Mouse (Mus musculus): ENCODE data around the gene Lrrc75b. TPM values are rescaled to one million over a fixed set of nuclear protein-coding genes. Genes with fewer than 3 reads are reported as not detected.
A peak's percentile ranks its signal among the peaks of the same experiment; 100 is the strongest.

Lrrc75b gene
- polyA plus RNA-seq (2012; rRNA removed): 1.3 and 1.7 TPM in 2 replicates

- Histone ChIP-seq H3K27me3 (ENCODE audit: control insufficient read depth, insufficient read depth, low read length) (peaks cover 10% of the 10 kb centered on the region), H3K4me1 (ENCODE audit: control insufficient read depth, insufficient read depth, insufficient read length) (peaks cover 10% of the 10 kb centered on the region), H3K27ac (ENCODE audit: insufficient read depth, low read length) (no peak within 1 kb of the TSS), H3K4me3 (ENCODE audit: extremely low read depth, insufficient read depth, insufficient read length) (peak within 1 kb of the TSS; percentile 52; the same call in 1 of the 2 replicates), H3K36me3 (ENCODE audit: control insufficient read depth, insufficient read depth, low read length) (no peaks in the 10 kb centered on the region)
- no peak for DNase-seq (ENCODE audit: low read depth in 1 of 2, low spot score in 2 of 2)
- WGBS: 2% methylated on average over 75 of the region's 75 CpGs
- no peak for TF ChIP-seq CTCF (IDR thresholded peaks at IDR 0.05; ENCODE audit: extremely low read depth, insufficient read depth, insufficient read length, insufficient replicate concordance)
- TF ChIP-seq POLR2A (IDR thresholded peaks at IDR 0.05; ENCODE audit: low read depth, low read length): no peak
Observed at GRCm38 (mm10) chr10:75559676-75560548, at the start of gene Lrrc75b. TSS of gene Lrrc75b (minus strand) at chr10:75560330.

GRCm38 (mm10) chr10:75608975-75609374 is 48.8 kb upstream of the Lrrc75b start:
- WGBS: 92% methylated on average over 11 of the region's 11 CpGs
- no peak for TF ChIP-seq POLR2A (IDR thresholded peaks at IDR 0.05; ENCODE audit: low read depth, low read length)
- TF ChIP-seq CTCF (IDR thresholded peaks at IDR 0.05; ENCODE audit: extremely low read depth, insufficient read depth, insufficient read length, insufficient replicate concordance): no peak
- no peaks in the 10 kb centered on the region for H3K27me3 ChIP-seq (ENCODE audit: control insufficient read depth, insufficient read depth, low read length)
- H3K4me1 ChIP-seq (ENCODE audit: control insufficient read depth, insufficient read depth, insufficient read length): no peaks in the 10 kb centered on the region
- DNase-seq (ENCODE audit: low read depth in 1 of 2, low spot score in 2 of 2): no peak
- H3K27ac ChIP-seq (ENCODE audit: insufficient read depth, low read length): no peak overlapping the region
- no peaks in the 10 kb centered on the region for H3K36me3 ChIP-seq (ENCODE audit: control insufficient read depth, insufficient read depth, low read length)
- no peak overlapping the region for H3K4me3 ChIP-seq (ENCODE audit: extremely low read depth, insufficient read depth, insufficient read length)

GRCm38 (mm10) chr10:75607253-75607652 is 47.1 kb upstream of the Lrrc75b start:
- TF ChIP-seq CTCF (IDR thresholded peaks at IDR 0.05; ENCODE audit: extremely low read depth, insufficient read depth, insufficient read length, insufficient replicate concordance) (no peak), POLR2A (IDR thresholded peaks at IDR 0.05; ENCODE audit: low read depth, low read length) (no peak)
- H3K27ac ChIP-seq (ENCODE audit: insufficient read depth, low read length): no peak overlapping the region
- no peak overlapping the region for H3K4me3 ChIP-seq (ENCODE audit: extremely low read depth, insufficient read depth, insufficient read length)
- no peaks in the 10 kb centered on the region for H3K27me3 ChIP-seq (ENCODE audit: control insufficient read depth, insufficient read depth, low read length)
- H3K4me1 ChIP-seq (ENCODE audit: control insufficient read depth, insufficient read depth, insufficient read length): no peaks in the 10 kb centered on the region
- WGBS: 93% methylated on average over 4 of the region's 4 CpGs
- H3K36me3 ChIP-seq (ENCODE audit: control insufficient read depth, insufficient read depth, low read length): no peaks in the 10 kb centered on the region
- DNase-seq (ENCODE audit: low read depth in 1 of 2, low spot score in 2 of 2): no peak

- Histone ChIP-seq H3K27me3 (ENCODE audit: control insufficient read depth, insufficient read depth, low read length) (no peaks in the 10 kb centered on the region), H3K27ac (ENCODE audit: insufficient read depth, low read length) (no peak overlapping the region), H3K4me1 (ENCODE audit: control insufficient read depth, insufficient read depth, insufficient read length) (no peaks in the 10 kb centered on the region), H3K36me3 (ENCODE audit: control insufficient read depth, insufficient read depth, low read length) (no peaks in the 10 kb centered on the region), H3K4me3 (ENCODE audit: extremely low read depth, insufficient read depth, insufficient read length) (no peak overlapping the region)
- WGBS: 51% methylated on average over 11 of the region's 11 CpGs
- TF ChIP-seq POLR2A (IDR thresholded peaks at IDR 0.05; ENCODE audit: low read depth, low read length): no peak
- TF ChIP-seq CTCF (IDR thresholded peaks at IDR 0.05; ENCODE audit: extremely low read depth, insufficient read depth, insufficient read length, insufficient replicate concordance): peak; percentile 33; the same call in 1 of the 2 replicates
- no peak for DNase-seq (ENCODE audit: low read depth in 1 of 2, low spot score in 2 of 2)
Observed at GRCm38 (mm10) chr10:75605162-75605846, 45.2 kb upstream of the Lrrc75b start.

GRCm38 (mm10) chr10:75600189-75600730 is 40.1 kb upstream of the Lrrc75b start:
- TF ChIP-seq CTCF (IDR thresholded peaks at IDR 0.05; ENCODE audit: extremely low read depth, insufficient read depth, insufficient read length, insufficient replicate concordance): no peak
- no peak for TF ChIP-seq POLR2A (IDR thresholded peaks at IDR 0.05; ENCODE audit: low read depth, low read length)

GRCm38 (mm10) chr10:75595981-75596380 is 35.9 kb upstream of the Lrrc75b start:
- Histone ChIP-seq H3K27me3 (ENCODE audit: control insufficient read depth, insufficient read depth, low read length) (no peaks in the 10 kb centered on the region), H3K36me3 (ENCODE audit: control insufficient read depth, insufficient read depth, low read length) (no peaks in the 10 kb centered on the region), H3K4me3 (ENCODE audit: extremely low read depth, insufficient read depth, insufficient read length) (no peak overlapping the region), H3K27ac (ENCODE audit: insufficient read depth, low read length) (no peak overlapping the region), H3K4me1 (ENCODE audit: control insufficient read depth, insufficient read depth, insufficient read length) (peaks cover 14% of the 10 kb centered on the region; the same call in 1 of the 2 replicates)
- 78% methylated on average over 8 of the region's 8 CpGs for WGBS
- DNase-seq (ENCODE audit: low read depth in 1 of 2, low spot score in 2 of 2): no peak
- TF ChIP-seq CTCF (IDR thresholded peaks at IDR 0.05; ENCODE audit: extremely low read depth, insufficient read depth, insufficient read length, insufficient replicate concordance): no peak
- TF ChIP-seq POLR2A (IDR thresholded peaks at IDR 0.05; ENCODE audit: low read depth, low read length): no peak

More at GRCm38 (mm10) chr10:75600189-75600730, 40.1 kb upstream of the Lrrc75b start:
- H3K27me3 ChIP-seq (ENCODE audit: control insufficient read depth, insufficient read depth, low read length): no peaks in the 10 kb centered on the region
- no peaks in the 10 kb centered on the region for H3K36me3 ChIP-seq (ENCODE audit: control insufficient read depth, insufficient read depth, low read length)
- no peaks in the 10 kb centered on the region for H3K4me1 ChIP-seq (ENCODE audit: control insufficient read depth, insufficient read depth, insufficient read length)
- DNase-seq (ENCODE audit: low read depth in 1 of 2, low spot score in 2 of 2): no peak
- no peak overlapping the region for H3K27ac ChIP-seq (ENCODE audit: insufficient read depth, low read length)
- 90% methylated on average over 7 of the region's 7 CpGs for WGBS
- no peak overlapping the region for H3K4me3 ChIP-seq (ENCODE audit: extremely low read depth, insufficient read depth, insufficient read length)

All from spleen, adult 2 months (tissue).